Mouse (Mus musculus) adipose tissue, adult 10 weeks (tissue): ENCODE measurements around the gene Aggf1. TPM values are rescaled to one million over a fixed set of nuclear protein-coding genes. Genes with fewer than 3 reads are reported as not detected.

ENCODE experiments used
- polyA plus RNA-seq: library from polyadenylated mRNA; stranded (reverse); fragments of 350-450 nt; fragmentation: Illumina TruSeq; extraction: RNeasy Lipid Tissue Mini Kit (QIAGEN cat#74804); gene quantifications from one replicate; pipeline ENCODE4 v1.2.3, GENCODE M21; 2014; ENCODE audit warnings: low read depth, low replicate concordance

The Aggf1 gene
- 25.1 TPM for polyA plus RNA-seq

DNA sequence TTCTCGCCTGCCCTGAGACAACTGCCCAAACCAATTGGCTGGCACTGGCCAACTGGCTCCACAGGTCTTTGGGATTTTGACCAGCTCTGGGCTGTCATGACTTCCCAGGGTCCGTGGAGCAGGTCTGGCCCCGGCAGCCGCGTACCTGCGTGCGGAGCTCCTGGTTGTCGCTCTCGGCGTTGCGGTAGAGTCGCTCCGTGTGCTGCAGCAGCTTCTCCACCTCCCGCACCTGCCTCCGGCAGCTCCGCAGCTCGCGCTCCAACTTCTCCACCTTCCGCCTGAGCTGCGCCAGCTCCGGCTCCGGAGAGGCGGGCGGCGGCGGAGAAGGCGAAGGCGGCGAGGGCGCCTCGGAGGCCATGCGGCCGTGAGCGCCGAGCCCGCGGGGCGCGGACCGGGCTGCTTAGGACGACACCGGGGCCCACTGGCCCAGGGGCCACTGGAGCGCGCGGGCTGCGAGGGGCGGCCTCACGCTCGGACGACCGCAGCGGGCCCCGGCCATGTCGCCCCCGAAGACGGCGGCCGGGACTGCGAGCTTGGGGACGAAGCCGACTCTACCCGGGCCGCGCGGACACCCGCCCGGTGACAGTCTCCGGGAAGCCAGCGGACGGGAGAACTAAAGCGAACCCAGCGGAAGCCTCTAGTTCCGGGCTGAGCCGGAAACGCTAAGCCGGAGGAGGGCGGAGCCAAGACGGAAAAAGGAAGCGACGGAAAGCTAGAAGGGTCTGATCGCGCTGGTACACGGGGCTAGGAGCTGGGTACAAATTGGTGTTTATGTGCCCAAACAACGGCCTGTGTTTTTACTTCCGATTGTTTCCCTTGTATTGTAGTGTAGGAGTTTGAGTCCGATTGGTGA is at the start of gene Aggf1:
Gene Aggf1 (minus strand): TSS at position 652 of the 853 bp plus-strand sequence.

GRCm38 (mm10) chr13:95323400-95323799 is 51.8 kb downstream of the Aggf1 start, which contains the start of gene Zbed3:
Zbed3 (plus strand) TSS chr13:95323612.

Other genes with a start within 250 kb of the Aggf1 start
- gene Pde8b, start 125.0 kb downstream of the Aggf1 start, polyA plus RNA-seq, result 14.9 TPM
- 41.8 TPM for gene Zbed3, start 51.7 kb downstream of the Aggf1 start, polyA plus RNA-seq
- gene Crhbp, start 69.6 kb upstream of the Aggf1 start, polyA plus RNA-seq, result 0.67 TPM
- 6.6 TPM for gene S100z, start 103.4 kb upstream of the Aggf1 start, polyA plus RNA-seq
- 12.1 TPM for gene F2rl1, start 149.9 kb upstream of the Aggf1 start, polyA plus RNA-seq
- gene F2r, start 243.1 kb upstream of the Aggf1 start, polyA plus RNA-seq, result 8.3 TPM